Mouse (Mus musculus): ENCODE measurements around the gene Atp2b4. TPM values are rescaled to one million over a fixed set of nuclear protein-coding genes. Genes with fewer than 3 reads are reported as not detected.

The Atp2b4 gene
- total and polyA plus RNA-seq, 3 experiments: 6.6 to 22.3 (median 21.3) TPM

GRCm38 (mm10) chr1:133650288-133651055 lies 150.4 kb downstream of the Atp2b4 start:
- TF ChIP-seq EP300 (IDR thresholded peaks at IDR 0.05; ENCODE audit: insufficient read depth, low read depth, low read length) (no peak), CTCF (IDR thresholded peaks at IDR 0.05) (no peak)
- no peak overlapping the region for H3K4me3 ChIP-seq
- DNase-seq: no peak
- no peaks in the 10 kb centered on the region for H3K27me3 ChIP-seq (ENCODE audit: control insufficient read depth, insufficient read depth, low read length)
- no peak overlapping the region for H3K27ac ChIP-seq
- intact Hi-C loops (cut with DNase I): no loop called here
- H3K9ac ChIP-seq (ENCODE audit: low read depth, low read length): no peak overlapping the region
- peaks cover 10% of the 10 kb centered on the region for H3K79me2 ChIP-seq (replicated peaks; ENCODE audit: control insufficient read depth, insufficient read depth, low read length)
- H3K4me1 ChIP-seq (ENCODE audit: control insufficient read depth, insufficient read depth, low read length): peaks cover 6% of the 10 kb centered on the region
- WGBS: 93% methylated on average over 7 of the region's 7 CpGs
- peaks cover 34% of the 10 kb centered on the region for H3K36me3 ChIP-seq (ENCODE audit: control insufficient read depth, insufficient read depth, low read length)

Small RNA genes lying within 50 kb of the gene (microRNA-seq; reads per million reads assigned to microRNA genes)
- 0 reads per million in 2 experiments for gene Mir6903

Other genes starting within 250 kb of the Atp2b4 start
- 10 to 100 TPM; 65.6 to 70.2 TPM for gene Snrpe, start 190.8 kb downstream of the Atp2b4 start, total RNA-seq (2021)
- gene Snrpe, start 190.8 kb downstream of the Atp2b4 start, polyA plus RNA-seq (2012; rRNA removed): 28.0 and 67.6 TPM in 2 replicates
- gene Zbed6, start 140.2 kb downstream of the Atp2b4 start, total RNA-seq (2021): 1 to 10 TPM; 3.2 to 3.3 TPM
- gene Zbed6, start 140.2 kb downstream of the Atp2b4 start, polyA plus RNA-seq (2012; rRNA removed): 2.3 and 5.5 TPM in 2 replicates
- 10 to 100 TPM; 14.5 to 15.0 TPM for gene Gm38394, start 139.7 kb downstream of the Atp2b4 start, total RNA-seq (2021)
- gene Gm38394, start 139.7 kb downstream of the Atp2b4 start, polyA plus RNA-seq (2012; rRNA removed): 2.5 and 6.2 TPM in 2 replicates
- under 1 TPM; 0.36 to 0.73 TPM for gene Lax1, start 110.9 kb downstream of the Atp2b4 start, total RNA-seq (2021)
- gene Lax1, start 110.9 kb downstream of the Atp2b4 start, polyA plus RNA-seq (2012; rRNA removed): 0.45 and 0.47 TPM in 2 replicates
- under 1 TPM; 0.34 to 0.36 TPM for gene Optc, start 107.0 kb upstream of the Atp2b4 start, total RNA-seq (2021)
- gene Optc, start 107.0 kb upstream of the Atp2b4 start, polyA plus RNA-seq (2012; rRNA removed): 1.00 and 2.4 TPM in 2 replicates
- gene Prelp, start 120.4 kb upstream of the Atp2b4 start, total RNA-seq (2021): 10 to 100 TPM; 29.0 to 34.4 TPM
- 52.1 and 58.5 TPM in 2 replicates for gene Prelp, start 120.4 kb upstream of the Atp2b4 start, polyA plus RNA-seq (2012; rRNA removed)
- 1 to 10 TPM; 9.3 to 9.4 TPM for gene Fmod, start 236.2 kb upstream of the Atp2b4 start, total RNA-seq (2021)
- gene Fmod, start 236.2 kb upstream of the Atp2b4 start, polyA plus RNA-seq (2012; rRNA removed): 14.5 and 17.0 TPM in 2 replicates